Mouse (Mus musculus) MEL (cell line): Measurements from ENCODE around the gene Lilra5. TPM values are rescaled to one million over a fixed set of nuclear protein-coding genes. Genes with fewer than 3 reads are reported as not detected.

Experiments
- polyA plus RNA-seq, 2 experiments: library from polyadenylated mRNA; stranded (reverse) in 1 of 2; unstranded in 1 of 2; fragments of >175 nt in 1 of 2; fragments of >200 nt in 1 of 2; gene quantifications; 2 replicates each; pipeline versions ENCODE4 v1.2.1 to v1.2.4; 2012; ENCODE audit warnings: low replicate concordance in 2 of 2, low read depth in 1 of 2; ENCODE audit not compliant: insufficient read length in 2 of 2, insufficient read depth in 1 of 2, missing spikeins in 1 of 2
- total RNA-seq: library from RNA; depleted of rRNA; stranded (reverse); fragments of 300-350 nt; gene quantifications from 2 replicates; pipeline ENCODE4 v1.2.3, GENCODE M21; 2012; rRNA removed

The Lilra5 gene
- total and polyA plus RNA-seq, 3 experiments, result not detected

Other genes with a start within 250 kb of the Lilra5 start
- 0.15 and 0.42 TPM in 2 replicates for gene Lair1, start 174.6 kb upstream of the Lilra5 start, total RNA-seq
- gene Lair1, start 174.6 kb upstream of the Lilra5 start, polyA plus RNA-seq, result under 1 TPM in 1 of 2 experiments, not detected in 1; 0.31 TPM
- 0.15 and 0.20 TPM in 2 replicates for gene Ttyh1, start 118.3 kb upstream of the Lilra5 start, total RNA-seq
- under 1 TPM in 1 of 2 experiments, not detected in 1; 0.26 TPM for gene Ttyh1, start 118.3 kb upstream of the Lilra5 start, polyA plus RNA-seq
- gene Leng8, start 100.7 kb upstream of the Lilra5 start, total RNA-seq, result 28.2 and 29.6 TPM in 2 replicates
- gene Leng8, start 100.7 kb upstream of the Lilra5 start, polyA plus RNA-seq, result 10 to 100 TPM in 1 of 2 experiments, not detected in 1; 89.9 TPM
- gene Leng9, start 87.4 kb upstream of the Lilra5 start, total RNA-seq, result 1.0 and 1.5 TPM in 2 replicates
- gene Leng9, start 87.4 kb upstream of the Lilra5 start, polyA plus RNA-seq, result 1 to 10 TPM in 1 of 2 experiments, not detected in 1; 1.7 TPM
- not detected in 2 replicates for gene Cdc42ep5, start 72.9 kb upstream of the Lilra5 start, total RNA-seq
- under 1 TPM in 1 of 2 experiments, not detected in 1; 0.24 TPM for gene Cdc42ep5, start 72.9 kb upstream of the Lilra5 start, polyA plus RNA-seq
- gene Ncr1, start 100.0 kb downstream of the Lilra5 start, total RNA-seq, result not detected in 2 replicates
- not detected for gene Ncr1, start 100.0 kb downstream of the Lilra5 start, polyA plus RNA-seq
- not detected in 2 replicates for gene Gp6, start 160.0 kb downstream of the Lilra5 start, total RNA-seq
- not detected for gene Gp6, start 160.0 kb downstream of the Lilra5 start, polyA plus RNA-seq
- gene Rdh13, start 207.9 kb downstream of the Lilra5 start, total RNA-seq, result 33.1 and 46.4 TPM in 2 replicates
- 10 to 100 TPM in 1 of 2 experiments, not detected in 1; 24.0 TPM for gene Rdh13, start 207.9 kb downstream of the Lilra5 start, polyA plus RNA-seq
- 0.19 TPM in 1 of 2 replicates, not detected in the other for gene Eps8l1, start 222.9 kb downstream of the Lilra5 start, total RNA-seq
- under 1 TPM in 1 of 2 experiments, not detected in 1; 0.01 TPM for gene Eps8l1, start 222.9 kb downstream of the Lilra5 start, polyA plus RNA-seq